Mouse (Mus musculus) lung, postnatal 0 days (tissue): ENCODE results near the gene March9.

Source experiments
- CTCF ChIP-seq: IDR thresholded peaks from 2 replicates; pipeline ENCODE4 v1.5.1; 2016; ENCODE audit warnings: antibody characterized with exemption, mild to moderate bottlenecking
- EP300 ChIP-seq: IDR thresholded peaks from 2 replicates; pipeline ENCODE4 v1.6.1; 2016; ENCODE audit warnings: antibody characterized with exemption, mild to moderate bottlenecking, control low read depth

DNA sequence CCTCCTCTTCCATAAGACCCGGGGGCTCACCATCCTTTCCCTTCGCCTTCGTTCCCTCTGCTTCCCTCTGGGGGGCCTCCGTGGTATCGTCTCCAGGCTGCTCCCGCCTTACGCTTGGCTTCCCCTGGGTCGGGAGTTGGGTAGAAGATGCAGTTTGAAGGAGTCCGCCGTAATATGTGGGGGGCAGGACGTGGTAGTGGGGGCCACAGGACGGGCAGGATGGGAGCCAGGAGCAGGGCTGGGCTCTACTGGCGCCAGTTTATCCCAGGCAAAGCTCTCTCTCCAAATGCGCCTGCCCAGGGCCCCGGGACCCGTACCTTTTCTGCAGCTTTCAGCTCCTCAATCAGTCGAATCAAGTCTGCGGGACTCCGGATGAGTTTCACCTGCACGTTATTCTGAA, 38.5 kb upstream of the March9 start:
- TF ChIP-seq CTCF (no peak), EP300 (no peak)
